ENCODE assay signal across 8 mouse cellular contexts in genomic region chr2:51933341-51934134, GRCm38 (mm10). TPM values are rescaled to one million over a fixed set of nuclear protein-coding genes. Genes with fewer than 3 reads are reported as not detected.
DNase-seq lines count a peak whose midpoint lies in the region; ATAC-seq lines count a peak whose summit lies in the region.

No protein-coding gene starts in this region.

- peak overlapping the region; percentile 62 for H3K4me3 ChIP-seq in heart, embryonic 13.5 days
- peak overlapping the region; percentile 29 for H3K4me3 ChIP-seq in brown adipose tissue, adult 24 weeks (ENCODE audit: insufficient read depth, low read depth, low read length)
- no peak overlapping the region for H3K4me3 ChIP-seq in neural tube, embryonic 15.5 days (replicated peaks)

- no peaks in the 10 kb centered on the region for H3K9me3 ChIP-seq in heart, embryonic 13.5 days
- no peaks in the 10 kb centered on the region for H3K9me3 ChIP-seq in neural tube, embryonic 15.5 days (replicated peaks)

- peaks cover 25% of the 10 kb centered on the region for H3K36me3 ChIP-seq in heart, embryonic 13.5 days
- H3K36me3 ChIP-seq in neural tube, embryonic 15.5 days = no peaks in the 10 kb centered on the region

- WGBS in heart, embryonic 13.5 days = 38% methylated on average over 12 of the region's 12 CpGs
- 60% methylated on average over 10 of the region's 12 CpGs for WGBS in neural tube, embryonic 15.5 days

- no peak for DNase-seq in heart, adult 9 months (ENCODE audit: low spot score in 2 of 2)
- peak; percentile 55 for DNase-seq in CD4-positive helper T cell, adult 2 months (ENCODE audit: low read depth, low spot score)
- no peak for DNase-seq in gastrocnemius, adult 18-20 months (ENCODE audit: low spot score)

- peak overlapping the region; percentile 84; the same call in 1 of the 2 replicates for H3K9ac ChIP-seq in heart, embryonic 13.5 days
- H3K9ac ChIP-seq in neural tube, embryonic 15.5 days (replicated peaks) = no peak overlapping the region

- H3K4me1 ChIP-seq in heart, embryonic 13.5 days = peaks cover 11% of the 10 kb centered on the region
- peaks cover 3% of the 10 kb centered on the region; the same call in 1 of the 2 replicates for H3K4me1 ChIP-seq in brown adipose tissue, adult 24 weeks (ENCODE audit: control insufficient read depth, insufficient read depth, insufficient read length, low read length)
- peaks cover 15% of the 10 kb centered on the region; the same call in 1 of the 2 replicates for H3K4me1 ChIP-seq in neural tube, embryonic 15.5 days

- peak overlapping the region; percentile 75 for H3K27ac ChIP-seq in heart, embryonic 13.5 days (replicated peaks)
- H3K27ac ChIP-seq in brown adipose tissue, adult 24 weeks (replicated peaks; ENCODE audit: low read depth, low read length) = no peak overlapping the region
- no peak overlapping the region for H3K27ac ChIP-seq in neural tube, embryonic 15.5 days (replicated peaks)

- no peaks in the 10 kb centered on the region for H3K27me3 ChIP-seq in heart, embryonic 13.5 days (replicated peaks)
- H3K27me3 ChIP-seq in neural tube, embryonic 15.5 days (replicated peaks) = no peaks in the 10 kb centered on the region

- H3K4me2 ChIP-seq in heart, embryonic 13.5 days = peak overlapping the region; percentile 86
- H3K4me2 ChIP-seq in neural tube, embryonic 15.5 days = peak overlapping the region; percentile 95

- ATAC-seq in heart, embryonic 13.5 days (ENCODE audit: extremely low read depth, insufficient number of reproducible peaks, low FRiP score, low TSS enrichment) = no peak
- ATAC-seq in inflammation-experienced regulatory T-cells, adult 6 months = peak; percentile 6
- no peak for ATAC-seq in neural tube, embryonic 15.5 days (ENCODE audit: low FRiP score)
- ATAC-seq in frontal cortex, adult (ENCODE audit: low TSS enrichment) = no peak

RNA-seq across cellular contexts. Expression of gene Rbm43, which starts 1.4 kb away (rescaled TPM):
- polyA plus RNA-seq in heart, embryonic 13.5 days (2015; fragmentation: Nextera tagmentation; extraction: Ambion mirVana) = 11.5 and 12.6 TPM in 2 replicates
- 2.6 and 4.4 TPM in 2 replicates for polyA plus RNA-seq in brown adipose tissue, adult 24 weeks (2012; ENCODE audit: insufficient read depth, insufficient read length, missing spikeins)
- polyA plus RNA-seq in inflammation-experienced regulatory T-cells, adult 6 months (2017; shearing (Covaris generic)) = 10 to 100 TPM; 29.8 to 56.9 (median 37.3) TPM
- 6.7 and 12.1 TPM in 2 replicates for polyA plus RNA-seq in neural tube, embryonic 15.5 days (2015; fragmentation: Nextera tagmentation; extraction: Ambion mirVana)
- total RNA-seq in gastrocnemius, adult 18-20 months (2021) = 1 to 10 TPM in 1 of 2 experiments, under 1 TPM in 1; 0.75 to 1.5 TPM

RNA-seq across cellular contexts. Expression of gene Nmi, which starts 39.8 kb away (rescaled TPM):
- polyA plus RNA-seq in heart, embryonic 13.5 days (2015; fragmentation: Nextera tagmentation; extraction: Ambion mirVana) = 12.9 and 16.1 TPM in 2 replicates
- polyA plus RNA-seq in brown adipose tissue, adult 24 weeks (2012; ENCODE audit: insufficient read depth, insufficient read length, missing spikeins) = 24.4 TPM in 2 replicates
- 100 to 1,000 TPM; 168 to 202 (median 175) TPM for polyA plus RNA-seq in inflammation-experienced regulatory T-cells, adult 6 months (2017; shearing (Covaris generic))
- polyA plus RNA-seq in neural tube, embryonic 15.5 days (2015; fragmentation: Nextera tagmentation; extraction: Ambion mirVana) = 4.3 and 14.8 TPM in 2 replicates
- 1 to 10 TPM; 2.4 to 3.1 TPM for total RNA-seq in gastrocnemius, adult 18-20 months (2021)
